Mouse (Mus musculus) heart, adult 2 months (tissue): ENCODE results near the gene Kat5. TPM values are rescaled to one million over a fixed set of nuclear protein-coding genes. Genes with fewer than 3 reads are reported as not detected.

Source experiments
- DNase-seq, 2 experiments: peaks; one replicate each; pipeline ENCODE4 v3.0.0; 2021
- H3K27ac ChIP-seq: fragments of 200-600 bp; 2 replicates; pipeline ENCODE4 v1.8.1; 2022
- H3K27me3 ChIP-seq: fragments of 200-500 bp; 2 replicates; pipeline ENCODE4 v1.6.1; 2012; ENCODE audit warnings: mild to moderate bottlenecking, low read length, inconsistent platforms, mixed read lengths; ENCODE audit not compliant: control insufficient read depth, insufficient read depth
- H3K36me3 ChIP-seq: fragments of 200-500 bp; 2 replicates; pipeline ENCODE4 v1.6.1; 2012; ENCODE audit warnings: low read length, inconsistent platforms; ENCODE audit not compliant: control insufficient read depth, insufficient read depth
- H3K4me1 ChIP-seq: fragments of 200-500 bp; 2 replicates; pipeline ENCODE4 v1.6.1; 2011; ENCODE audit warnings: low read length; ENCODE audit not compliant: control insufficient read depth, insufficient read depth
- H3K4me3 ChIP-seq: fragments of 200-600 bp; 2 replicates; pipeline ENCODE4 v1.8.1; 2022
- H3K79me2 ChIP-seq: fragments of 200-500 bp; replicated peaks from 2 replicates; pipeline ENCODE4 v1.6.1; 2012; ENCODE audit warnings: mild to moderate bottlenecking, inconsistent platforms, low read length, moderate library complexity, mixed read lengths; ENCODE audit not compliant: control insufficient read depth, insufficient read depth
- H3K9ac ChIP-seq: fragments of 200-500 bp; 2 replicates; pipeline ENCODE4 v1.6.1; 2012; ENCODE audit warnings: low read depth, mild to moderate bottlenecking, control low read depth, inconsistent platforms, low read length, mixed read lengths
- CTCF ChIP-seq: fragments of 200-600 bp; IDR thresholded peaks from 2 replicates; pipeline ENCODE4 v1.8.1; 2022; ENCODE audit warnings: antibody characterized with exemption, mild to moderate bottlenecking, moderate library complexity
- EP300 ChIP-seq: fragments of 200-500 bp; IDR thresholded peaks from 2 replicates; pipeline ENCODE4 v1.6.1; 2011; ENCODE audit warnings: low read depth, low read length, control low read depth; ENCODE audit not compliant: insufficient read depth
- POLR2A ChIP-seq: fragments of 200-500 bp; IDR thresholded peaks from 2 replicates; pipeline ENCODE4 v1.6.1; 2011; ENCODE audit warnings: mild to moderate bottlenecking, low read depth, low read length, control low read depth; ENCODE audit not compliant: insufficient read depth
- WGBS: fragments of 180-500 bp; shearing (Covaris S2); methylation state at CpG from one replicate; pipeline ENCODE4 v1.1.7; 2018; 5-methylcytosine and 5-hydroxymethylcytosine counted together
- intact Hi-C: fragments of 180-260 bp; cut with DNase I; formaldehyde crosslinking; loops from one replicate; pipeline ENCODE4 v1.15.1; 2025
- polyA plus RNA-seq: library from polyadenylated mRNA; depleted of rRNA; stranded (reverse); fragments of >200 nt; gene quantifications from 2 replicates; pipeline ENCODE4 v1.2.3, GENCODE M21; 2012
- total RNA-seq, 2 experiments: library from RNA; stranded (reverse); gene quantifications; 2 replicates each; pipeline ENCODE4 v1.2.3; 2021

Kat5 gene
- total and polyA plus RNA-seq, 3 experiments, result 27.0 to 36.1 (median 27.5) TPM

DNA sequence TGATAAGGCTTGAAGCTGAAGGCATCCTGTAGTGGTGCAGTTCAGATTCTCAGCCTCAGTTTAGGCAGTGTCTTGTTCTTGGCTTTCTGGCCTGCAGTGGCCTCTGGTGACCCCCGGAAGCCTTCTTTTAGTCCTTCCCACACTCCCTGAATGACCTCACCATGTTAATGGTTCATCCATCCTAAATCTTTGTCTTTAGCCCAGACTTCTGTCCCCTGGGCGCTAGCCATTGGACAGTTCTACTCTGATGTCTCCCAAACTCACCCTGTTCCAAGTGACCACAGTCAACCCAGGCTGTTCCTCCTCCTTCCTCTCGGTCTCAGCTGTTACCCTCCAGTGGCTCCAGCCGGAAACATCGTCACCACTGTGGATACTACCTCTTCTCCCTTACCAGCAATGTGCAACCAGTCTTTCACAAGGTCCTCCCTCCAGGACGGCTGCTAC is 39.3 kb upstream of the Kat5 start:
- DNase-seq, result peak; percentile 62 to 72
- TF ChIP-seq POLR2A (no peak; the same call in 1 of the 2 replicates), CTCF (no peak), EP300 (no peak)
- 45% methylated on average over 6 of the region's 6 CpGs for WGBS
- no peaks in the 10 kb centered on the region for H3K27me3 ChIP-seq
- peaks cover 2% of the 10 kb centered on the region; the same call in 1 of the 2 replicates for H3K36me3 ChIP-seq
- H3K79me2 ChIP-seq, result no peaks in the 10 kb centered on the region
- peak overlapping the region; percentile 18 for H3K9ac ChIP-seq
- H3K4me1 ChIP-seq, result peaks cover 11% of the 10 kb centered on the region
- peak overlapping the region; percentile 84 for H3K27ac ChIP-seq
- intact Hi-C loops, result loop anchor here (2.0 to 5.0 kb wide), 3 partner anchors 13 to 78 kb away; partner anchors contain the start of genes Ehbp1l1, Fam89b, Map3k11 and Pcnx3
- H3K4me3 ChIP-seq, result peak overlapping the region; percentile 46

DNA sequence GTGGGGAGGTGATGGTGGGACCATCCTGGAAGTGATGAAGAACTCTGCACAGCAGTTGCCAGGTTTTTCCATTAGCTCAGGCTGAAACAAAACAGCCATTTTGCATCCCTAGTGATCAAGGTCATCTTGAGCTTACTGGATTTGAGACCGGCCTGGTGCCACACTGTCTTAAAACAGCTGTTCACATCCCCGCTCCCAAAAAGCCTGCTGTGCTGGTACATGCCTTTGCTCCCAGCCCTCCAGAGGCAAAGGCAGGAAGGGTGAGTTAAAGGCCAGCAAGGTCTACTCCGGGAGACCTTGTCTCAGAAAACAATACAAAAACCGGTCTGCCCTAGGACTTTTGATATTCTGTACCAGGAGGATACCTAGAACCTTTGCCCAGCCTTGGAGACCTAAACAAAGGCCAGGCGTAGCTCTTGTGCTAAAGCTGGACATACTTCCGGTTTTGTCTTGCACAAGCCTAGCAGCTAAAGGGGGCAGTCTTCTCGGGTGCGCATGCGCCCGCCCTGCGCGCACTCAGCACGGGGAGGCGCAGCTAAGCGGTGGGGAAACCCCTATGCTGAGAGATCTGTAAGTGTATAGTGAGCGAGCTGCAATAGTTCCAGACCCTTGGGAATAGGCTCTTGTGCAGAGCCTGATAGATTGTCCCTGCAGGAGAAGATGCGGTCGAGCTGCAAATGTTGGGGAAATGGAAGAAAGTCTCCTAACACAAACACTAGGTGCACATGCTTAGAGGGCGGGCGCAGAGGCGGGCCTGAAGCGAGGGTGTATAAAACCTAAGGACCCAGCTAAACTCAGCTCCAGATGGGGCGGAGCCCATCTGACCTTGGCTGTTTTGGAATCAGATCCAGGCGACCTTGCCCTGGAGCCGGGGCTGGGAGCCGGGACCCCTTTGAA is 38.6 kb upstream of the Kat5 start:
- intact Hi-C loops, result loop anchor here (2.0 to 5.0 kb wide), 3 partner anchors 14 to 79 kb away; partner anchors contain the start of genes Ehbp1l1, Fam89b, Map3k11 and Pcnx3
- Histone ChIP-seq H3K9ac (peak overlapping the region; percentile 18), H3K4me3 (peak overlapping the region; percentile 46), H3K27me3 (no peaks in the 10 kb centered on the region), H3K27ac (peak overlapping the region; percentile 84), H3K79me2 (no peaks in the 10 kb centered on the region), H3K36me3 (peaks cover 2% of the 10 kb centered on the region; the same call in 1 of the 2 replicates), H3K4me1 (peaks cover 11% of the 10 kb centered on the region)
- TF ChIP-seq CTCF, result peak; percentile 47
- TF ChIP-seq POLR2A, result peak; percentile 61; the same call in 1 of the 2 replicates
- peak; percentile 73 for TF ChIP-seq EP300
- WGBS, result 5% methylated on average over 26 of the region's 26 CpGs
- DNase-seq, result peak; percentile 85 to 90

DNA sequence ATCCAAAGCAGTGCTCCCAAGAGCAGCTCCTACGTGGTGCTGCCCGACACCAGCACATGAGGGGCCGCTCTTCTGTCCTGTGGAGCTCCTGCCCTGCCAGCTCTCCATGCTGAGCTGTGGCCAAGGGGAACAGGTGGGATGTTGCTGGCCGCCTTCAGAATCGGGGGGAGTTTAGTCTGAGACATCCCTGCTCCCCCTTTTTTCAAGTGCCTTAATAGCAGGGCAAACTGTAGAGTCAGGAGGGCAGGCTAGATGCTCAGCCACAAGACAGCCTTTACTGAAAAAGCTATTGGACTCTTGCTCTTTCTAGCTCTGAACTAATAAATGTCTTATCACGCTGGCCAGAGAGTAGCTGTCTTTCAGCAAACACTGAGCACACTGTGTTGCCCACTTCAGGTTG is 37.8 kb upstream of the Kat5 start:
- Histone ChIP-seq H3K4me1 (peaks cover 11% of the 10 kb centered on the region), H3K27ac (peak overlapping the region; percentile 84; the same call in 1 of the 2 replicates), H3K4me3 (no peak overlapping the region), H3K36me3 (peaks cover 2% of the 10 kb centered on the region; the same call in 1 of the 2 replicates), H3K79me2 (no peaks in the 10 kb centered on the region), H3K9ac (no peak overlapping the region), H3K27me3 (no peaks in the 10 kb centered on the region)
- TF ChIP-seq EP300, result no peak
- TF ChIP-seq POLR2A, result no peak
- TF ChIP-seq CTCF, result no peak
- 90% methylated on average over 6 of the region's 6 CpGs for WGBS
- intact Hi-C loops, result loop anchor here (2.0 to 5.0 kb wide), 3 partner anchors 15 to 80 kb away; partner anchors contain the start of genes Ehbp1l1, Fam89b, Map3k11 and Pcnx3
- no peak for DNase-seq

DNA sequence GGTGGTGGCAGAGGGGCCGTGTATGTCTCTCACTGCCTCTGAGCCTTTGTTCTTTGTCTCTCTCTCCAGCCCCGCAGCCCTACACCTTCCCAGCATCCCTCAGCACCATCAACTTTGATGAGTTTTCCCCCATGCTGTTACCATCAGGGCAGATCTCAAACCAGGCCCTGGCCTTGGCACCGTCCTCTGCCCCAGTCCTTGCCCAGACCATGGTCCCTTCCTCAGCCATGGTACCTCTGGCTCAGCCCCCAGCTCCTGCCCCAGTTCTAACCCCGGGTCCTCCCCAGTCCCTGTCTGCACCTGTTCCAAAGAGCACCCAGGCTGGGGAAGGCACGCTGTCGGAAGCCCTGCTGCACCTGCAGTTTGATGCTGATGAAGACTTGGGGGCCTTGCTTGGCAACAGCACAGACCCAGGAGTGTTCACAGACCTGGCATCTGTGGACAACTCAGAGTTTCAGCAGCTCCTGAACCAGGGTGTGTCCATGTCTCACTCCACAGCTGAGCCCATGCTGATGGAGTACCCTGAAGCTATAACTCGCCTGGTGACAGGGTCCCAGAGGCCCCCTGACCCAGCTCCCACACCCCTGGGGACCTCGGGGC is 36.8 kb upstream of the Kat5 start:
- H3K36me3 ChIP-seq, result peaks cover 2% of the 10 kb centered on the region; the same call in 1 of the 2 replicates

DNA sequence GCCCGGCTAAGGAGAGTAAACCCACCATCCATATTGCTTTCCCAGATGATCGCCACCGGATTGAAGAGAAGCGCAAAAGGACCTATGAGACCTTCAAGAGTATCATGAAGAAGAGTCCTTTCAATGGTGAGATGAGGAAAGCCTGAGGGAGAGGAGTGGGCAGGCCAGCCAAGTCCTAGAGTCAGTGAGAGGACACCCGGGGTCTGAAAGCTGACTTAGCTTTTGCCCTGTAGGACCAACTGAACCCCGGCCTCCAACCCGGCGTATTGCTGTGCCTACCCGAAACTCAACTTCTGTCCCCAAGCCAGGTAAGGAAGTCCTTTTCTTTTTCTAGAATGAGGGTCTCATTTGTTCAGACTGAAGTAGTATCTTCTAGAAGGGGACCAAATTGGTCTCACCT is 35.2 kb upstream of the Kat5 start:
- Histone ChIP-seq H3K27ac (no peak overlapping the region), H3K36me3 (peaks cover 2% of the 10 kb centered on the region; the same call in 1 of the 2 replicates), H3K4me3 (no peak overlapping the region), H3K4me1 (peaks cover 11% of the 10 kb centered on the region), H3K9ac (no peak overlapping the region), H3K79me2 (no peaks in the 10 kb centered on the region), H3K27me3 (no peaks in the 10 kb centered on the region)
- no peak for TF ChIP-seq EP300
- TF ChIP-seq CTCF, result no peak
- no peak for TF ChIP-seq POLR2A
- 95% methylated on average over 9 of the region's 9 CpGs for WGBS
- no peak for DNase-seq
- intact Hi-C loops, result loop anchor here (5.0 kb wide), 2 partner anchors 42 to 82 kb away; partner anchors contain the start of genes Ehbp1l1, Fam89b, Map3k11 and Pcnx3

More for the DNA sequence above, 36.8 kb upstream of the Kat5 start:
- H3K27ac ChIP-seq, result no peak overlapping the region
- no peak overlapping the region for H3K4me3 ChIP-seq
- intact Hi-C loops, result loop anchor here (5.0 kb wide), 2 partner anchors 40 to 80 kb away; partner anchors contain the start of genes Ehbp1l1, Fam89b, Map3k11 and Pcnx3
- no peaks in the 10 kb centered on the region for H3K79me2 ChIP-seq
- H3K27me3 ChIP-seq, result no peaks in the 10 kb centered on the region
- peaks cover 11% of the 10 kb centered on the region for H3K4me1 ChIP-seq
- WGBS, result 95% methylated on average over 8 of the region's 8 CpGs
- no peak overlapping the region for H3K9ac ChIP-seq
- TF ChIP-seq CTCF, result no peak
- no peak for TF ChIP-seq POLR2A
- no peak for TF ChIP-seq EP300
- DNase-seq, result no peak
